Mouse (Mus musculus) ES-Bruce4 (cell line): ENCODE data around the gene Lrmda.

Experiments
- CTCF ChIP-seq: IDR thresholded peaks from one replicate; pipeline ENCODE4 v1.8.1; 2011; ENCODE audit warnings: low read depth, low read length
- EP300 ChIP-seq: IDR thresholded peaks from 2 replicates; pipeline ENCODE4 v1.6.1; 2011; ENCODE audit warnings: low read depth, low read length; ENCODE audit not compliant: insufficient read depth

DNA sequence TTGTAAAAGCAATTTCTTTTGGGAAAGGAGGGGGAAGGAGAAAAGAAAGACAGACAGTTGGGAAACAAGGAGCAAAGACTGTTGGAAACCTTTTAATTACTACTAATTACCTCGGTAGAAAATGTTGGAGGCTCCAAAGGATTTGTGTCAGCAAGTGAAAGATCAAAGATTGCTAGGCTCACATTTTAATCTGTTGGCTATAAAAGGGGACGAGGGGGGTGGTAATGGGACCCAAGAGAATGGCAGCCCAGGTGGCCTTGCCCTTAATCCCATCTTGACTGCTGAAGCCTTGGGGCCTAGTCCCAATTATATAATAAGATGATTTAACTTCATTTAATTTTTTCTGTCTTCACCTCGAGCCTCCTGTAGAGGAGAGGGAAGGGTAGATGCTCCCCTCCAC, 533.3 kb downstream of the Lrmda start:
- no peak for TF ChIP-seq CTCF
- no peak for TF ChIP-seq EP300
